Mouse (Mus musculus): ENCODE results near the gene Plbd1. TPM values are rescaled to one million over a fixed set of nuclear protein-coding genes. Genes with fewer than 3 reads are reported as not detected.

The Plbd1 gene
- total and polyA plus RNA-seq, 2 experiments from 2014 or later: 0.19 to 0.40 TPM

DNA sequence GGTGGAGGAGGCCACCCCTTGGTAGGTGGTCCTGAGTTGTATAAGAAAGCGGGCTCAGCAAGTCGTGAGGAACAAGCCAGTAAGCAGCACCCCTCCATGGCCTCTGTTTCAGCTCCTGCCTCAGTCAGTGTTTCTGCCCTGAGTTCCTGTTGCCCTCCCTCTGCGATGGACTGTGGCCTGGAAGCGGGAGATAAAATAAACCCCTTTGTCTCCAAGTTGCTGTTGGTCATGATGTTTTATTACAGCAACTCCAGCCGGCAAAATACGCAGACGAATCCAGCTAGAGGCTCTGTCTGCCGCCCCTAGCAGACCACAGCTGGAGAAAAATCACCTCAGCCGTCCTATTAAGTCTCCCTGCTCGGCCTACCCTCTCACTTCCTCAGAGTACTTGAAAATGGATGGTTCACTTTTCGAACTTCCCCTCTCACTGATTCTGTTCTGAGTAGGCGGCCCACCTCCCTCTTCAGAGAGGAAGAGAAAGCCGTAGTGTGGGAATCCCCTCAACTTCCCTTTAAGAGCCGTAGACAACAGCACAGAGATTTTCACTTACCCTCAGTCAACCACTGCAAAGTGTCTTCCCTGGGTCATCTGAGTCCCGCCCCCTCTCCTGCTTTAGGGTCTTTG, 28.2 kb upstream of the Plbd1 start:
- Histone ChIP-seq H3K4me3 (ENCODE audit: low read depth, low read length) (no peak overlapping the region), H3K27ac (ENCODE audit: low read depth, low read length) (no peak overlapping the region), H3K4me2 (ENCODE audit: low read depth) (no peak overlapping the region), H3K27me3 (ENCODE audit: insufficient read depth, low read length) (no peaks in the 10 kb centered on the region), H3K4me1 (ENCODE audit: insufficient read depth) (no peaks in the 10 kb centered on the region), H3K36me3 (ENCODE audit: insufficient read depth) (no peaks in the 10 kb centered on the region), H3K9ac (no peak overlapping the region), H3K9me3 (ENCODE audit: low read length) (no peaks in the 10 kb centered on the region)
- TF ChIP-seq CTCF (IDR thresholded peaks at IDR 0.05; ENCODE audit: low read depth): no peak
- ATAC-seq (no peak), DNase-seq (no peak)
- 82% methylated on average over 15 of the region's 15 CpGs for WGBS

- TF ChIP-seq CTCF (IDR thresholded peaks at IDR 0.05; ENCODE audit: low read depth): no peak
- H3K4me2 ChIP-seq (ENCODE audit: low read depth): no peak overlapping the region
- no peak for DNase-seq
- 84% methylated on average over 5 of the region's 5 CpGs for WGBS
- H3K4me3 ChIP-seq (ENCODE audit: low read depth, low read length): no peak overlapping the region
- H3K4me1 ChIP-seq (ENCODE audit: insufficient read depth): no peaks in the 10 kb centered on the region
- no peak overlapping the region for H3K27ac ChIP-seq (ENCODE audit: low read depth, low read length)
- H3K36me3 ChIP-seq (ENCODE audit: insufficient read depth): no peaks in the 10 kb centered on the region
- H3K9ac ChIP-seq: no peak overlapping the region
- H3K9me3 ChIP-seq (ENCODE audit: low read length): no peaks in the 10 kb centered on the region
- no peaks in the 10 kb centered on the region for H3K27me3 ChIP-seq (ENCODE audit: insufficient read depth, low read length)
- ATAC-seq: no peak
These were observed 23.7 kb upstream of the Plbd1 start for GRCm38 (mm10) chr6:136685433-136685832.

DNA sequence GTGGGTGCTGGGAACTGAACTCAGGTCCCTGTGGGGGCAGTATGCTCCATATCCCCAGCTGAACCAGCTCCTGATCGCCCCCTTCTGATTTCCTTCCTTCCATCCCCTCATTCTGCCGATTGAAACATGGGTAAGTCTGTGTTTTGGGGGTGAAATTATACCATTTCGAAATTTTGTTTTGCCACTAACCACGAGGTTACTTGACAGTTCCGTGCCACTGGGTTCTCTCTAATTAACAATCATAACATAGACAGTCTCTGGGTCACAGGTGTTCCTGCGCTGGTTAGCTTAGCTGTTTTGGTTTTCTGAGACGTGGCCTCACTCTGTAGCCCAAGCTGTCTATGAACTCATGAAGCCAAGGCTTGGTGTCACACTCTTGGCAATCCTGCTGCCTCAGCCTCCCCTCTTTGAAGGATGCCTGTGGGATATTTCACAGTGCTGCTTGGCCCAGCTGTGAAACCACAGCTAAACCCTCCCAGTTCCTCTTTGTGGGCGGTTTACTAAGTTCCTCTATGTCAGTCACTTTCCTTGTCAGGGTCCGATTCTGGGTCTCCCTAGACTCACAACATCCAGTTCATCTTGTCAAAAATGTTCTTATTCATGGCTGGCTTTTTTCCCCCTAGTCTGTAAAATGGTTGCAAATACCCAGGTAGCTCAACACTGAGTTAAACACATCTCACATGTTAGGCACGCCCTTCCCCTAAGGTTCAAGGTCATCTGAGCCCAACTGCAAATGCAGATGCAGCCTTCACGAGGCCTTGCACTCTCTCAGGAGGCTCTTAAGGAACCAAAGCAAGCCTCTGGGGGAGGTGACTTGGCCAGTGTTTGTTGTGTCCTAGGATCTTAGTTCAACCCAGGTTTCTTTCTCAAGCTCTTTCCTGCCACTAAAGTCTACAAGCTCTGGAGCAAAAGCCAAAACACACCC, 21.9 kb upstream of the Plbd1 start:
- Histone ChIP-seq H3K27me3 (ENCODE audit: insufficient read depth, low read length) (no peaks in the 10 kb centered on the region), H3K4me3 (ENCODE audit: low read depth, low read length) (no peak overlapping the region), H3K9ac (no peak overlapping the region), H3K9me3 (ENCODE audit: low read length) (no peaks in the 10 kb centered on the region), H3K4me1 (ENCODE audit: insufficient read depth) (no peaks in the 10 kb centered on the region), H3K27ac (ENCODE audit: low read depth, low read length) (no peak overlapping the region), H3K36me3 (ENCODE audit: insufficient read depth) (no peaks in the 10 kb centered on the region), H3K4me2 (ENCODE audit: low read depth) (no peak overlapping the region)
- TF ChIP-seq CTCF (IDR thresholded peaks at IDR 0.05; ENCODE audit: low read depth): no peak
- 90% methylated on average over 11 of the region's 11 CpGs for WGBS
- no peak for DNase-seq
- no peak for ATAC-seq

GRCm38 (mm10) chr6:136679381-136679780, 17.7 kb upstream of the Plbd1 start:
- H3K4me3 ChIP-seq (ENCODE audit: low read depth, low read length): no peak overlapping the region
- no peaks in the 10 kb centered on the region for H3K9me3 ChIP-seq (ENCODE audit: low read length)
- ATAC-seq (no peak), DNase-seq (no peak)
- WGBS: 25% methylated on average over 2 of the region's 2 CpGs
- no peak for TF ChIP-seq CTCF (IDR thresholded peaks at IDR 0.05; ENCODE audit: low read depth)
- H3K9ac ChIP-seq: no peak overlapping the region
- H3K36me3 ChIP-seq (ENCODE audit: insufficient read depth): no peaks in the 10 kb centered on the region
- no peak overlapping the region for H3K27ac ChIP-seq (ENCODE audit: low read depth, low read length)
- no peaks in the 10 kb centered on the region for H3K27me3 ChIP-seq (ENCODE audit: insufficient read depth, low read length)
- H3K4me1 ChIP-seq (ENCODE audit: insufficient read depth): no peaks in the 10 kb centered on the region
- no peak overlapping the region for H3K4me2 ChIP-seq (ENCODE audit: low read depth)

- 92% methylated on average over 6 of the region's 6 CpGs for WGBS
- no peak for ATAC-seq
- no peak for DNase-seq
These were observed 13.2 kb upstream of the Plbd1 start for GRCm38 (mm10) chr6:136674935-136675334.

GRCm38 (mm10) chr6:136672467-136672866, 10.7 kb upstream of the Plbd1 start:
- no peak overlapping the region for H3K27ac ChIP-seq (ENCODE audit: low read depth, low read length)
- no peak overlapping the region for H3K4me3 ChIP-seq (ENCODE audit: low read depth, low read length)
- TF ChIP-seq CTCF (IDR thresholded peaks at IDR 0.05; ENCODE audit: low read depth): no peak
- H3K27me3 ChIP-seq (ENCODE audit: insufficient read depth, low read length): no peaks in the 10 kb centered on the region
- H3K4me1 ChIP-seq (ENCODE audit: insufficient read depth): no peaks in the 10 kb centered on the region
- ATAC-seq (peak; percentile 45), DNase-seq (peak; percentile 47)
- no peaks in the 10 kb centered on the region for H3K36me3 ChIP-seq (ENCODE audit: insufficient read depth)
- H3K9ac ChIP-seq: no peak overlapping the region
- WGBS: 69% methylated on average over 7 of the region's 7 CpGs
- no peak overlapping the region for H3K4me2 ChIP-seq (ENCODE audit: low read depth)
- no peaks in the 10 kb centered on the region for H3K9me3 ChIP-seq (ENCODE audit: low read length)

More at GRCm38 (mm10) chr6:136674935-136675334, 13.2 kb upstream of the Plbd1 start:
- H3K27ac ChIP-seq (ENCODE audit: low read depth, low read length): no peak overlapping the region
- no peak overlapping the region for H3K4me2 ChIP-seq (ENCODE audit: low read depth)
- TF ChIP-seq CTCF (IDR thresholded peaks at IDR 0.05; ENCODE audit: low read depth): no peak
- no peak overlapping the region for H3K9ac ChIP-seq
- no peak overlapping the region for H3K4me3 ChIP-seq (ENCODE audit: low read depth, low read length)
- no peaks in the 10 kb centered on the region for H3K4me1 ChIP-seq (ENCODE audit: insufficient read depth)
- H3K9me3 ChIP-seq (ENCODE audit: low read length): no peaks in the 10 kb centered on the region
- H3K36me3 ChIP-seq (ENCODE audit: insufficient read depth): no peaks in the 10 kb centered on the region
- H3K27me3 ChIP-seq (ENCODE audit: insufficient read depth, low read length): no peaks in the 10 kb centered on the region

DNA sequence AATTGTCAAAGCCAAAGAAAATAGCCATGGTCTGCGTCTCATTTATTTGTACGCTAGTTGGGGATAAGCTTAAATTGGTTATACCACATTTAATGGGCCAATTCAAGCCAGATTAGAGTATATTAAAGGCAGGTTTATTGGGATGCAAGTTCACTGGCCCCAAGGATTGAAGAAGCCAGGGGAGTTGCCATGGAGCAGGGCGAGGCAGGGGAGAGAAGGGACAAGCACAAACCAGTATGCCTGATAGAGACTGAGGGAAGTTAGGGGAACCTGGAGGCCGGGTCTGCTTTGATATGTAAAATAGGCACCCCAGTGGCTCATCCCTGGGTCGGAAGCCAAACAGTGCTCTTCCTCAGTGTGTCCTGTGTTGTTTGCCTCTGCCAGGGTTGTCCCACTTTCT, 7.5 kb upstream of the Plbd1 start:
- no peak for DNase-seq
- H3K4me2 ChIP-seq (ENCODE audit: low read depth): no peak overlapping the region
- WGBS: 40% methylated on average over 5 of the region's 5 CpGs
- H3K4me1 ChIP-seq (ENCODE audit: insufficient read depth): no peaks in the 10 kb centered on the region
- no peaks in the 10 kb centered on the region for H3K27me3 ChIP-seq (ENCODE audit: insufficient read depth, low read length)
- H3K9ac ChIP-seq: no peak overlapping the region
- H3K9me3 ChIP-seq (ENCODE audit: low read length): no peaks in the 10 kb centered on the region
- TF ChIP-seq CTCF (IDR thresholded peaks at IDR 0.05; ENCODE audit: low read depth): no peak
- no peak for ATAC-seq
- H3K27ac ChIP-seq (ENCODE audit: low read depth, low read length): no peak overlapping the region
- H3K36me3 ChIP-seq (ENCODE audit: insufficient read depth): no peaks in the 10 kb centered on the region
- no peak overlapping the region for H3K4me3 ChIP-seq (ENCODE audit: low read depth, low read length)
